Mouse (Mus musculus): ENCODE measurements at regions not wholly inside any gene's neighbourhood (a gene's known extent, or its start where the extent isn't known, plus 50 kb on each side); places are given as distances from the start of the nearest gene placed in this dataset.

DNA sequence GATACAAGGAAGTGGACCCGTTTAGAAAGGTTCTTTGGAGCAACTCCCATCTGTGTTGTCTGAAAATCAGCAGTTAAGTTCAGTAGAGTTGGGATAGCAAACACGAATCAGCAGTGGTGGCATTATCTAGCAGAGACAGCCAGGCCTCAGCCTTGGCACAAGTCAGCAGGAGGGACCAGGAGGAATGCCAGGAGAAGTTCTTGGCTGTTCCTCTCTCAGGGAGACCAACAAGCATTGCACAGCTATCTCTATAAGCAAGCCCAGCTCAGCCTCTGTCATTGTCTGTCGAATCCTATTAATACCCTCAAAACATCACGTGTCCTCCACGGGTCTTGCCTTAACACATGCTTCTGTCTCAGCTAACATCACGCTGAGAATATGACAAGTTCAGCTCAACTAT, 219.8 kb downstream of the Gm19935 start:
- TF ChIP-seq CTCF (IDR thresholded peaks at IDR 0.05; ENCODE audit: low read depth, low read length): no peak
- no peak for TF ChIP-seq POLR2A (IDR thresholded peaks at IDR 0.05; ENCODE audit: extremely low read depth, insufficient read depth, low read length)
